Mouse (Mus musculus) spleen, adult 2 months (tissue): ENCODE results near the gene Armh2. TPM values are rescaled to one million over a fixed set of nuclear protein-coding genes. Genes with fewer than 3 reads are reported as not detected.
"Not testable (repeated sequence)": the region's sequence is repeated elsewhere in the genome, so short reads cannot be mapped to it uniquely, and the experiment has no call there.

Experiments
- DNase-seq, 2 experiments: peaks; one replicate each; pipeline versions ENCODE4 v3.0.0 to v3.0.0-alpha.2; 2012 to 2021; ENCODE audit warnings: low spot score in 2 of 2, low read depth in 1 of 2
- H3K27ac ChIP-seq: fragments of 200-500 bp; 2 replicates; pipeline ENCODE4 v1.5.1; 2012; ENCODE audit warnings: low read length, inconsistent platforms; ENCODE audit not compliant: insufficient read depth
- H3K27me3 ChIP-seq: fragments of 200-500 bp; 2 replicates; pipeline ENCODE4 v1.6.1; 2012; ENCODE audit warnings: mild to moderate bottlenecking, moderate library complexity, low read length, inconsistent platforms; ENCODE audit not compliant: control insufficient read depth, insufficient read depth
- H3K36me3 ChIP-seq: fragments of 200-500 bp; 2 replicates; pipeline ENCODE4 v1.6.1; 2012; ENCODE audit warnings: mild to moderate bottlenecking, low read length, inconsistent platforms; ENCODE audit not compliant: control insufficient read depth, insufficient read depth
- H3K4me1 ChIP-seq: fragments of 200-500 bp; 2 replicates; pipeline ENCODE4 v1.6.1; 2011; ENCODE audit warnings: inconsistent platforms; ENCODE audit not compliant: control insufficient read depth, insufficient read depth, insufficient read length
- H3K4me3 ChIP-seq: fragments of 200-500 bp; 2 replicates; pipeline ENCODE4 v1.5.1; 2011; ENCODE audit warnings: mild to moderate bottlenecking, inconsistent platforms; ENCODE audit not compliant: insufficient read depth, insufficient read length; ENCODE audit errors: extremely low read depth
- CTCF ChIP-seq: fragments of 200-500 bp; IDR thresholded peaks from 2 replicates; pipeline ENCODE4 v1.5.1; 2011; ENCODE audit warnings: mild to moderate bottlenecking, inconsistent platforms; ENCODE audit not compliant: insufficient read depth, insufficient read length, insufficient replicate concordance; ENCODE audit errors: extremely low read depth
- POLR2A ChIP-seq: fragments of 200-500 bp; IDR thresholded peaks from 2 replicates; pipeline ENCODE4 v1.6.1; 2011; ENCODE audit warnings: low read depth, low read length, inconsistent platforms
- WGBS: fragments of 180-500 bp; shearing (Covaris S2); methylation state at CpG from one replicate; pipeline ENCODE4 v1.1.7; 2018; 5-methylcytosine and 5-hydroxymethylcytosine counted together
- polyA plus RNA-seq: library from polyadenylated mRNA; depleted of rRNA; stranded (reverse); fragments of >200 nt; gene quantifications from 2 replicates; pipeline ENCODE4 v1.2.3, GENCODE M21; 2012

Gene Armh2
- polyA plus RNA-seq, 1 experiment, result not detected

- no peak for DNase-seq
- peaks cover 7% of the 10 kb centered on the region for H3K36me3 ChIP-seq
- no peaks in the 10 kb centered on the region for H3K27me3 ChIP-seq
- peaks cover 2% of the 10 kb centered on the region; the same call in 1 of the 2 replicates for H3K4me1 ChIP-seq
- 78% methylated on average over 12 of the region's 12 CpGs for WGBS
- no peak overlapping the region for H3K27ac ChIP-seq
- TF ChIP-seq POLR2A (no peak), CTCF (no peak)
- H3K4me3 ChIP-seq, result no peak overlapping the region
These were observed 17.0 kb downstream of the Armh2 start for GRCm38 (mm10) chr13:24757820-24758564.

DNA sequence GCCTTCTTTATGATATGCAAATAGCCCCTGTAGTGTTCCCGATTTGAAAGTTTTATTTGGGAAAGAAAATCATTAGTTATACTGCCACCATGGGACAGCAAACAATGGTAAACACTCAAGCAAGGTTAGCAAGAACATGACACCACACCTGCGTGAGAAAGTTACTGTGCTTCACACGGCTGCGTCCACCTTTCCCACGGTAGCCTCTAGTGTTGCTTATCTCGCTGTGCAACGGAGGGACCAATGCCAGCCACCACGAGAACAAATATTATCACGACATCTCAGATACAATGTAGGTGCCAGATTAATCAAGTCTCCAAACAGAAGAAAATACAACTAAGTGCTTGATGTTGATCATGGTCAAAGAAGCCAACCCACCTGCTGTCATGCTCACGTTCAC lies 18.4 kb downstream of the Armh2 start:
- WGBS, result 84% methylated on average over 10 of the region's 10 CpGs
- peaks cover 2% of the 10 kb centered on the region for H3K36me3 ChIP-seq

GRCm38 (mm10) chr13:24760351-24760870 lies 19.4 kb downstream of the Armh2 start:
- Histone ChIP-seq H3K4me3 (no peak overlapping the region), H3K4me1 (peaks cover 2% of the 10 kb centered on the region; the same call in 1 of the 2 replicates), H3K36me3 (peaks cover 2% of the 10 kb centered on the region; the same call in 1 of the 2 replicates), H3K27me3 (no peaks in the 10 kb centered on the region), H3K27ac (no peak overlapping the region)
- no peak for TF ChIP-seq POLR2A
- no peak for TF ChIP-seq CTCF
- WGBS, result 66% methylated on average over 5 of the region's 5 CpGs
- DNase-seq, result no peak

More for the DNA sequence above, 18.4 kb downstream of the Armh2 start:
- no peaks in the 10 kb centered on the region for H3K27me3 ChIP-seq
- DNase-seq, result no peak
- H3K4me3 ChIP-seq, result no peak overlapping the region
- H3K27ac ChIP-seq, result no peak overlapping the region
- peaks cover 2% of the 10 kb centered on the region; the same call in 1 of the 2 replicates for H3K4me1 ChIP-seq
- no peak for TF ChIP-seq CTCF

DNA sequence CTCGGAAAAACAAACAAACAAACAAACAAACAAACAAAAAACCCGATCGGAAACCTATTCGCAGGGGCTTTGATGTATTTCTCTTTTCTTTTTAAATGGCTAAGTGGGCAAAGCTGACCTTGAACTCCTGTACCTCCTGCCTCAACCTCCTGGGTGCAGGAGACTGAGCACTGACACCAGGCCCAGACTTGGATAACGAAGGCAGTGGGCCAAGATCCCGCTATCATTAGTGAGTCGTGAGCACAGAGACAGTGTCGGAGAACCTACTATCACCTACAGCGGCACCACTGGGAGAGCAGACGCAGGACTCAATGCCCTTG lies 20.0 kb downstream of the Armh2 start:
- Histone ChIP-seq H3K36me3 (0 out of 2 replicates have a peak, but pooled peaks cover 1% of the 10 kb centered on the region), H3K4me1 (peaks cover 2% of the 10 kb centered on the region; the same call in 1 of the 2 replicates), H3K4me3 (peak overlapping the region; percentile 95), H3K27ac (peak overlapping the region; percentile 37; the same call in 1 of the 2 replicates), H3K27me3 (no peaks in the 10 kb centered on the region)
- TF ChIP-seq POLR2A (no peak), CTCF (no peak)
- WGBS, result 1% methylated on average over 10 of the region's 10 CpGs
- no peak for DNase-seq

DNA sequence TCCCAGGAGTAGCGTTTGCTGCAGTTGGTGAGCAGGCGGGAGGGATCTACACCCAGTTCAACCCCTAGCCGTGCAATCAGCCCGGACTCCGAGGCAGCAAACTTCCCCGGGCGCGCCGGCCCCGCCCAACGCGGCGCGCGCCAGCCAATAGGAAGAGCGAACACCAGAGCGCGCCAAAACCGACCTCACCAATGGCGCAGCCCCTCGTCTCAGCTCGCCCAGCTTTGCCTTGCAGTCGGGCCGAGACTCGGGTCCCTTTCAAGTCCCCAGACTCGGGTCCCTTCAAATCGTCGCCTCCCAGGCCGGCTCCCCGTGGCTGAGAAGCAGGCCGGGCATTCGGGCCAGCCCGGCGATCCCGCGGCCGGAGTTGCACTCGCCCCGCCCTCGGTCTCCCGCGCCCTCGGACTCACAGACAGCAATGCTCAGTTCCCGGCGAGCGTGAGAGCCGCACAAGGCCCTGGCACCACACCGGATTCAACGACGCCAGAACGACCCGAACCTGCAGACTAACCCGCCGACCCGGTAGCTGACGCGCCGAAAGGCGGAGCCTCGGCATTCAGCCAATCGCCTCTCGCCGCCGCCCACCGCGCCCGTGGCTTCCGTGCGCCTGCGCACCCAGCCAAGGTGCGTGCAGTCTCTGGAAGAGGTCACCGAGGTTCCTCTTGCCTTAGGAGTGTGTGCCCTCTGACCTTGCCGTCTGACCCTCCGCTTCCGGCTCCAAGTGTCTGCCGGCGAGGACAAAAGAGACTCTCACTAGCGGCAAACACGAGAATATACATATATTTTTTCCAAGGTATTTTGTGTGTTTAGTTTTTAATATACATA lies 20.6 kb downstream of the Armh2 start, which contains the start of gene Gmnn:
Gene Gmnn (minus strand): TSS at position 521 of the 825 bp plus-strand sequence.
- under 1% methylated on average over 78 of the region's 79 CpGs for WGBS
- DNase-seq, result peak; percentile 68 to 91
- Histone ChIP-seq H3K27ac (peak within 1 kb of the TSS; percentile 65), H3K4me3 (peak within 1 kb of the TSS; percentile 95), H3K27me3 (no peaks in the 10 kb centered on the region), H3K36me3 (0 out of 2 replicates have a peak, but pooled peaks cover 1% of the 10 kb centered on the region), H3K4me1 (peaks cover 2% of the 10 kb centered on the region; the same call in 1 of the 2 replicates)
- TF ChIP-seq POLR2A (peak; percentile 26; the same call in 1 of the 2 replicates), CTCF (no peak)

- Histone ChIP-seq H3K27me3 (no peaks in the 10 kb centered on the region), H3K27ac (no peak overlapping the region), H3K36me3 (no peaks in the 10 kb centered on the region), H3K4me1 (peaks cover 2% of the 10 kb centered on the region; the same call in 1 of the 2 replicates), H3K4me3 (peak overlapping the region; percentile 95; the same call in 1 of the 2 replicates)
- DNase-seq, result no peak
- WGBS, result 10% methylated on average over 4 of the region's 4 CpGs
- TF ChIP-seq POLR2A (no peak), CTCF (no peak)
These were observed 21.2 kb downstream of the Armh2 start for GRCm38 (mm10) chr13:24762254-24762653.

DNA sequence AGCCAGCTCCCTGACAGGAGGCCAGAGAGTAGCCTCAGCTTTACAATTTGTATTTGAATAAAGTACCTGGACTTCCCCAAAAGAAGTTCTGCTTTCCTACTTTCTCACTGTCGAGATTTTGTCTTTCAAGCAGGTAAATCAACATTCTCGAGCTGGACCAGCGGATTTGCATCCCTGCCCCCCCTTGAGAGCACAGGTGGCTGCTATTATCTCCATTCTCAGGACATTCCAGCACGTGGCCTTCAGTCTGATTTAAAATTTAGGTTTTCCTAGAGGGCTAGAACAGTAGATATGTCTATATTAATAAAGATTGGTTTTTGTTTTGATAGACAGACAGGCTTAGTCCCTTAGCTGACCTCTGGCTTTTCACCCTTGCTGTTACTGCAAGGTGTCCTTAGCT lies 26.8 kb downstream of the Armh2 start:
- not testable (repeated sequence) for H3K4me3 ChIP-seq, H3K4me1 ChIP-seq, H3K36me3 ChIP-seq, H3K27me3 ChIP-seq, H3K27ac ChIP-seq
- peak in 1 of 2 experiments; percentile 24 for DNase-seq
- 41% methylated on average over 4 of the region's 4 CpGs for WGBS

- H3K27me3 ChIP-seq, H3K4me1 ChIP-seq, H3K36me3 ChIP-seq, H3K4me3 ChIP-seq, H3K27ac ChIP-seq, DNase-seq: not testable (repeated sequence)
- WGBS, result 95% methylated on average over 10 of the region's 10 CpGs
These were observed 30.4 kb downstream of the Armh2 start for GRCm38 (mm10) chr13:24771482-24771881.
